Mouse (Mus musculus) hindbrain, embryonic 15.5 days (tissue): ENCODE data around the gene Gm11627. TPM values are rescaled to one million over a fixed set of nuclear protein-coding genes. Genes with fewer than 3 reads are reported as not detected.

Experiments used
- polyA plus RNA-seq: library from polyadenylated mRNA; unstranded; fragments of >200 nt; fragmentation: Nextera tagmentation; extraction: Ambion mirVana; gene quantifications from 2 replicates; pipeline ENCODE4 v1.2.1, GENCODE M21; 2015

Gene Gm11627
- polyA plus RNA-seq, 1 experiment from 2014 or later: 3.1 TPM

Other genes starting within 250 kb of the Gm11627 start
- gene Slc4a1, start 213.3 kb downstream of the Gm11627 start, polyA plus RNA-seq: 2.4 and 3.4 TPM in 2 replicates
- gene Rundc3a, start 186.1 kb downstream of the Gm11627 start, polyA plus RNA-seq: 135 and 149 TPM in 2 replicates
- gene Slc25a39, start 171.5 kb downstream of the Gm11627 start, polyA plus RNA-seq: 167 and 168 TPM in 2 replicates
- gene Grn, start 149.1 kb downstream of the Gm11627 start, polyA plus RNA-seq: 85.7 and 85.9 TPM in 2 replicates
- 29.3 and 30.7 TPM in 2 replicates for gene Fam171a2, start 131.8 kb downstream of the Gm11627 start, polyA plus RNA-seq
- gene Itga2b, start 109.3 kb downstream of the Gm11627 start, polyA plus RNA-seq: 9.5 and 10.1 TPM in 2 replicates
- 66.6 and 69.9 TPM in 2 replicates for gene Gpatch8, start 23.1 kb downstream of the Gm11627 start, polyA plus RNA-seq
- gene Fzd2, start 24.9 kb upstream of the Gm11627 start, polyA plus RNA-seq: 7.9 and 9.8 TPM in 2 replicates
- 0.09 and 0.16 TPM in 2 replicates for gene Meioc, start 84.3 kb upstream of the Gm11627 start, polyA plus RNA-seq
- gene Ccdc43, start 118.3 kb upstream of the Gm11627 start, polyA plus RNA-seq: 34.2 and 35.5 TPM in 2 replicates
- gene Adam11, start 182.0 kb upstream of the Gm11627 start, polyA plus RNA-seq: 25.6 and 25.9 TPM in 2 replicates
- gene Gjc1, start 240.2 kb upstream of the Gm11627 start, polyA plus RNA-seq: 32.5 and 32.8 TPM in 2 replicates